Mouse (Mus musculus): Measurements from ENCODE around the gene Rspry1. TPM values are rescaled to one million over a fixed set of nuclear protein-coding genes. Genes with fewer than 3 reads are reported as not detected.

Gene Rspry1
- polyA plus RNA-seq, 1 experiment from 2014 or later = 15.2 TPM

GRCm38 (mm10) chr8:94680414-94680813 is 78.7 kb downstream of the Rspry1 start:
- H3K4me3 ChIP-seq (ENCODE audit: low read depth, low read length) = no peak overlapping the region
- no peak overlapping the region for H3K4me2 ChIP-seq (replicated peaks; ENCODE audit: low read depth)
- H3K36me3 ChIP-seq (ENCODE audit: control insufficient read depth, insufficient read depth, low read length) = 0 out of 2 replicates have a peak, but pooled peaks cover 8% of the 10 kb centered on the region
- TF ChIP-seq CTCF (IDR thresholded peaks at IDR 0.05; ENCODE audit: low read depth) = peak; percentile 49
- no peak for TF ChIP-seq EP300 (optimal IDR thresholded peaks at IDR 0.05)
- no peaks in the 10 kb centered on the region for H3K9me3 ChIP-seq (ENCODE audit: control insufficient read depth, low read length)
- H3K9ac ChIP-seq (ENCODE audit: low read length) = no peak overlapping the region
- peaks cover 8% of the 10 kb centered on the region; the same call in 1 of the 2 replicates for H3K4me1 ChIP-seq (replicated peaks; ENCODE audit: control insufficient read depth, insufficient read depth)
- no peak overlapping the region for H3K27ac ChIP-seq (replicated peaks)
- DNase-seq (ENCODE audit: low spot score) = no peak
- no peak for ATAC-seq (ENCODE audit: low FRiP score, low TSS enrichment)
- 90% methylated on average over 3 of the region's 3 CpGs for WGBS
- H3K27me3 ChIP-seq (ENCODE audit: control insufficient read depth, insufficient read depth, low read length) = no peaks in the 10 kb centered on the region

- WGBS = 60% methylated on average over 16 of the region's 16 CpGs
- ATAC-seq (ENCODE audit: low FRiP score, low TSS enrichment) = peak; percentile 75
- TF ChIP-seq CTCF (IDR thresholded peaks at IDR 0.05; ENCODE audit: low read depth) (no peak), EP300 (optimal IDR thresholded peaks at IDR 0.05) (peak; percentile 37)
These were observed 81.2 kb downstream of the Rspry1 start for GRCm38 (mm10) chr8:94682732-94683524.

GRCm38 (mm10) chr8:94684287-94684686 is 82.5 kb downstream of the Rspry1 start:
- DNase-seq (ENCODE audit: low spot score) (no peak), ATAC-seq (ENCODE audit: low FRiP score, low TSS enrichment) (no peak)
- no peak for TF ChIP-seq EP300 (optimal IDR thresholded peaks at IDR 0.05)
- no peak for TF ChIP-seq CTCF (IDR thresholded peaks at IDR 0.05; ENCODE audit: low read depth)
- no peaks in the 10 kb centered on the region for H3K9me3 ChIP-seq (ENCODE audit: control insufficient read depth, low read length)
- 82% methylated on average over 4 of the region's 4 CpGs for WGBS
- H3K9ac ChIP-seq (ENCODE audit: low read length) = no peak overlapping the region
- H3K4me3 ChIP-seq (ENCODE audit: low read depth, low read length) = no peak overlapping the region
- no peaks in the 10 kb centered on the region for H3K27me3 ChIP-seq (ENCODE audit: control insufficient read depth, insufficient read depth, low read length)
- peak overlapping the region; percentile 91 for H3K27ac ChIP-seq (replicated peaks)
- H3K36me3 ChIP-seq (ENCODE audit: control insufficient read depth, insufficient read depth, low read length) = no peaks in the 10 kb centered on the region
- no peak overlapping the region for H3K4me2 ChIP-seq (replicated peaks; ENCODE audit: low read depth)
- 0 out of 2 replicates have a peak, but pooled peaks cover 5% of the 10 kb centered on the region for H3K4me1 ChIP-seq (replicated peaks; ENCODE audit: control insufficient read depth, insufficient read depth)

More at GRCm38 (mm10) chr8:94682732-94683524, 81.2 kb downstream of the Rspry1 start:
- Histone ChIP-seq H3K27ac (replicated peaks) (peak overlapping the region; percentile 91), H3K27me3 (ENCODE audit: control insufficient read depth, insufficient read depth, low read length) (no peaks in the 10 kb centered on the region), H3K9me3 (ENCODE audit: control insufficient read depth, low read length) (no peaks in the 10 kb centered on the region), H3K4me2 (replicated peaks; ENCODE audit: low read depth) (0 out of 2 replicates have a peak overlapping the region, but pooled peaks have one; percentile 8), H3K4me3 (ENCODE audit: low read depth, low read length) (no peak overlapping the region), H3K9ac (ENCODE audit: low read length) (0 out of 2 replicates have a peak overlapping the region, but pooled peaks have one; percentile 18), H3K36me3 (ENCODE audit: control insufficient read depth, insufficient read depth, low read length) (no peaks in the 10 kb centered on the region), H3K4me1 (replicated peaks; ENCODE audit: control insufficient read depth, insufficient read depth) (peaks cover 8% of the 10 kb centered on the region; the same call in 1 of the 2 replicates)
- peak; percentile 86 for DNase-seq (ENCODE audit: low spot score)

- DNase-seq (ENCODE audit: low spot score) (peak; percentile 85), ATAC-seq (ENCODE audit: low FRiP score, low TSS enrichment) (peak; percentile 78)
- no peaks in the 10 kb centered on the region for H3K27me3 ChIP-seq (ENCODE audit: control insufficient read depth, insufficient read depth, low read length)
- H3K4me2 ChIP-seq (replicated peaks; ENCODE audit: low read depth) = no peak overlapping the region
- H3K4me3 ChIP-seq (ENCODE audit: low read depth, low read length) = no peak overlapping the region
- H3K4me1 ChIP-seq (replicated peaks; ENCODE audit: control insufficient read depth, insufficient read depth) = 0 out of 2 replicates have a peak, but pooled peaks cover 5% of the 10 kb centered on the region
- no peak overlapping the region for H3K9ac ChIP-seq (ENCODE audit: low read length)
- H3K36me3 ChIP-seq (ENCODE audit: control insufficient read depth, insufficient read depth, low read length) = no peaks in the 10 kb centered on the region
- 50% methylated on average over 9 of the region's 9 CpGs for WGBS
- H3K27ac ChIP-seq (replicated peaks) = peak overlapping the region; percentile 83
- H3K9me3 ChIP-seq (ENCODE audit: control insufficient read depth, low read length) = no peaks in the 10 kb centered on the region
- TF ChIP-seq EP300 (optimal IDR thresholded peaks at IDR 0.05) (no peak), CTCF (IDR thresholded peaks at IDR 0.05; ENCODE audit: low read depth) (no peak)
These were observed 84.2 kb downstream of the Rspry1 start for GRCm38 (mm10) chr8:94685953-94686352.

- WGBS = 13% methylated on average over 6 of the region's 6 CpGs
- no peaks in the 10 kb centered on the region; the same call in 1 of the 2 replicates for H3K36me3 ChIP-seq (ENCODE audit: control insufficient read depth, insufficient read depth, low read length)
- ATAC-seq (ENCODE audit: low FRiP score, low TSS enrichment) = no peak
These were observed 93.0 kb downstream of the Rspry1 start for GRCm38 (mm10) chr8:94694701-94695100.

More at GRCm38 (mm10) chr8:94694701-94695100, 93.0 kb downstream of the Rspry1 start:
- TF ChIP-seq CTCF (IDR thresholded peaks at IDR 0.05; ENCODE audit: low read depth) (no peak), EP300 (optimal IDR thresholded peaks at IDR 0.05) (no peak)
- Histone ChIP-seq H3K9ac (ENCODE audit: low read length) (no peak overlapping the region), H3K4me1 (replicated peaks; ENCODE audit: control insufficient read depth, insufficient read depth) (no peaks in the 10 kb centered on the region), H3K4me2 (replicated peaks; ENCODE audit: low read depth) (peak overlapping the region; percentile 78), H3K4me3 (ENCODE audit: low read depth, low read length) (peak overlapping the region; percentile 46; the same call in 1 of the 2 replicates), H3K9me3 (ENCODE audit: control insufficient read depth, low read length) (no peaks in the 10 kb centered on the region), H3K27ac (replicated peaks) (no peak overlapping the region), H3K27me3 (ENCODE audit: control insufficient read depth, insufficient read depth, low read length) (peaks cover 2% of the 10 kb centered on the region; the same call in 1 of the 2 replicates)
- DNase-seq (ENCODE audit: low spot score) = peak; percentile 15

Measured in stomach, postnatal 0 days (tissue).